Mouse (Mus musculus) adrenal gland, postnatal 4 days (tissue): ENCODE results near the gene Tmcc2. TPM values are rescaled to one million over a fixed set of nuclear protein-coding genes. Genes with fewer than 3 reads are reported as not detected.

Experiments used
- DNase-seq, 2 experiments: peaks; one replicate each; pipeline ENCODE4 v3.0.0; 2021 to 2022; ENCODE audit warnings: low spot score in 2 of 2, mixed read lengths in 2 of 2
- total RNA-seq, 2 experiments: library from RNA; stranded (reverse); gene quantifications; 2 replicates each; pipeline ENCODE4 v1.2.3; 2021

The Tmcc2 gene
- total RNA-seq, 2 experiments from 2014 or later, result 32.8 to 50.6 TPM

DNA sequence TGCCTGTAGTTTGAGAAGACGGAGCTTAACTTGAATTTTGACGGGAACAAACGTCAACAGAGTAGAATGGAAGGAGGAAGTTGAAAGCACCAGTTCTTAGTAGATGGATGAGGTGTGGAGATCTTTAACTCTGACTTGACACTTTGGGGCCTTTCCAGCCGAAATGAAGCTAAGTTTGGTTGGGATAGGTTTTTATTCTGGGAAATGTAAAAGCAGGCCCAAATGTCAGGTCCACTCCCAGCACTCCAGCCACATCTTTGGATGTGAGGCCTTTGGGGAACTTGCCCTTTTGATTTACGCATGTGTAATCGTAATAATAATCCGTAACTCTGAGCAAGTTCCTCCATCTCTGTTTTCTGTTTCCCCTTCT is 74.5 kb downstream of the Tmcc2 start:
- DNase-seq, result no peak

DNA sequence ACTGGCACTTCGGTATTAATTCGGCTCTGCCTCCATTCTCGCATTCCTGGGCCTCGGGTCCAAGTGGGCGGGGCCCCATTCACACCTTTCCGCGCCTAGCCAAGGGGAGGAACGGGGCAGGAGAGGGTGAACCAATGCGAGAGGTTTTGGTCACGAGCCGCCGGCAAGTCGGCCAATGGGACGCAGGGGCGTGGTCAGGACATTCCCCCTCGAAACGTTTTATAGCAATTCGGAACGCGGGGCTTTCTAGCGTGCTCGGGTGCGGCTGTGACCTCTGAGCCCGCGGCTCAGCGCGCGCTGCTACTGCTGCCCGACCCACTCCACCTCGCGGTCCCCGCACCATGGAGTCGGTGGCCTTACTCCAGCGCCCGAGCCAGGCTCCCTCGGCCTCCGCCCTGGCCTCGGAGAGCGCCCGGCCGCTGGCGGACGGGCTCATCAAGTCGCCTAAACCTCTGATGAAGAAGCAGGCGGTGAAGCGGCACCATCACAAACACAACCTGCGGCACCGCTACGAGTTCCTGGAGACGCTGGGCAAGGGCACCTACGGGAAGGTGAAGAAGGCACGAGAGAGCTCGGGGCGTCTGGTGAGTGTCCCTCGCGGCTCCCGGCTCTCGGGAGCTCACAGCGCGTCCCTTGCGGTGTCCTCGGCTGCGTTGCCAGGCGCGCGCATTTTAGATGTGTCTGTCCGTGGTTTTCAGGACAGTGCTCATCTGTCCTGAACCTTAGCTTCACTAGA is 75.0 kb downstream of the Tmcc2 start, which contains the start of gene Nuak2:
Nuak2 (plus strand) TSS at position 238 of the 736 bp plus-strand sequence.
- peak; percentile 56 to 68 for DNase-seq

DNA sequence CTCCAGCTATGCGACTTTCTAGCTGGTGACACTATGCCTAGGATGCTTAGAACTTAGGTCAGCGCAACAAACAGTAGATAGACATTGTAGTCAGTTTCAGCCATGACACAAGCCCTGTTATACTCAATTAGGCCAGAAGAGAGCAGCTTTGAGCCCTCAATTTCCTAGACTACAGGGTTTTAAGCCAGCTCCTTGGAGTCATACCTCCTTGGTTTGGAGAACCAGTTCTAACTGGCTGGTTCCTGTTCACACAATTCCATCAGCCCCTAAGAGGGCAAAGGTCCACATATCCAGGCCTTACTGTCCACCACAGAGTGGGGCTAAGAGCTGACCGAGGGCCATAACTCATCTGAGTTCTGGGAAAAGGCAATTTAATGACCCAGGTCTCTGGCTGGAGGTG is 78.4 kb downstream of the Tmcc2 start:
- DNase-seq, result no peak

DNA sequence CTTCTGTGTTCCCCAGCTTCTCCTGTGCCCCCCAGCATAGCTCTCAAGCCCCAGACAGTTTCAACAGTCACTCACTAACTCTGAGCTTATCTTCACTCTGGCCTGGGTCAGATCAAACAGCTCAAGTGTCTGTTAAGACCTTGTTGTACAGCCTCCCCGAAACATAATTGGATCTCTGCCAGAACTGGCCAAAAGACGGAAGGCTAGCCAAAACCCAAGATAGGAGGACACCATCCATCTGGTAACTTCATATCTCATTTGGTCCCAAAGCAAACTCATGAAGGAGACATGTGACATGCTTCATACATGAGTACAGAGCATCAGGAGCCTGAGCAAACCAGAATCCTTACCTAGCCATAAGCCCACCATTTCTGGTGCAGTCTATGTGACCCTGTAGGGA is 79.0 kb downstream of the Tmcc2 start:
- no peak for DNase-seq

DNA sequence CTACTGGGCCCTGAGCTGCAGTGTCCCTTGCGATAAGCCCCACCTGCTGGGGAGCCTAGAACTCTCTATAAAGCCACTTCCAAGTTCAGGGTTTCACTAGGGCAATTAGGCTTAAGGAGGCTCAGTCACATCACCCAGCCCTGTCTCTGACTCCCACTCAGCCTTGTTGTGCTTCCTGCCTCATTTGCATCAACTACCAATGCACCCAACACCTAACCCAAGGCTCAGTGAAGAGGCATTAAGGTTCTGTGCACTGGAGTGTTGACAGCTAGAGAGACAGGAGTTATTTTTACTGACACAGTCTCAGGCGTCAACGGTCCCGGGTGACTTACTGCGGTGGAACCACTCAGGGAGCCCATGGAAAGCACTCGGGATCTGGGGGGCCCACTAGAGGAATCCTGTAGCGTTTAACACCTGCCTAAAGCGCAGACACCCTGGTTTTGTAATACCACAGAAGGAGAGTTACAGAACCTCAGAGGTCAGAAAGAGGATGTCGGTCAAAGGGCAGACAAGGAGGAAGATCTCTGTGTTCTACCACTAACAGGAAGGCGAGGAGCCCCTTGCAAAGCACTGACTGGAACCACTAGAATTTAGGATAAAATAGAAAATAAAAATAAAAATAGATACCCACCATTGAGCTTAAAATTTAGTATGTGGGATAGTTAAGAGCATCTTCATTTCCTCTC is 79.8 kb downstream of the Tmcc2 start:
- DNase-seq, result no peak

DNA sequence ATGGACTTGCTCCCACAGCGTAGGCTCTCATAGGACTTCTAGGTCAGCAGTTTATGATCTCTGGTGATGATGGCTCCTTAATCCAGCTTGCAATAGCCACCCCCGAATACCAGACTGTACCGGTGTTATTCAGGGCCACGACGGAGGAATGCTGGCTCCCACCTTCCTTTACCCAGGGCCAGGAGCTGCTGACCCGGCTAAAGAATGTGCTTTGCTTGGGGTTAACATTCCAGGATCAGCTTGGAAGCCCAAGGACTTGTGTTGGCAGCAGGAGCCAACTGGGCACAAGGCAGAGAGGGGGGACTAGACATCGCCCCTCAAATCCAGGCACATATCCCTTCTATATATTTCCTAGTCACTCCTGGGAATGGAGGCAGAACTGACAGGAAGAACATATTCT is 80.3 kb downstream of the Tmcc2 start:
- no peak for DNase-seq

DNA sequence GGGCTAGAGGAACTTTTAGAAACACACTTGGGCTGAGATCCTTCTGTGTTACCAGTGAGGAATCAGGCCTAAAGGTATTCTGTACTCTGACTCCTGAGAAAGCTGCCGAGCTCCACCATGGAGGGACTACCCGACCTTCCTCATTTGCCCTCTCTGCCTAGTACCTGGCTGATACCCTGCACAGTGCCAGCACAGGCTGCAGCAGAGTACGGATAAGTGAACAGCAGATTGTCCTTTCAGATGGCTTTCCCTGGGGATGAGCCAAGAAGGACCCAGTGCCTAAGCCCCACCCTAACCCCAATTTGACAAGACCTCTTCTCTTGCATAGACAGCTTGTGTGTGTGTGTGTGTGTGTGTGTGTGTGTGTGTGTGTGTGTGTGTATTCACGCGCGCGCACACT is 82.4 kb downstream of the Tmcc2 start:
- no peak for DNase-seq

DNA sequence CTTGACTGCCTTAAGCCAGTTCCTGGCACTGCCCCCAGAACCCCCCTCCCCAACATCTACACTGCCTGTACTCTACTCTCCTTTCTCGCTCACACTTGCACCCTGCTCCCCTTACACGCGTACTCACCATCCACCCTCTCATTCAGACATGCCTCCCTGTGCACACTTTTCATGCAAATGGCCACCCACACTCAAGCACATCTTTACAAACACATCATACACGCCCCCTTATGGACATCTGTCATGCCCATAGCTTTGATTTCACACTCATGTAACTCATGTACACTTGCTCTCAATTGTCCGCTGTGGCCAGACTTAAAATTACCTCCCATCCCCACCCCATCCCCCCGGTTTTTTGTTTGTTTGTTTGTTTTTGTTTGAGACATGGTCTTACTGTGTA is 83.1 kb downstream of the Tmcc2 start:
- no peak for DNase-seq

DNA sequence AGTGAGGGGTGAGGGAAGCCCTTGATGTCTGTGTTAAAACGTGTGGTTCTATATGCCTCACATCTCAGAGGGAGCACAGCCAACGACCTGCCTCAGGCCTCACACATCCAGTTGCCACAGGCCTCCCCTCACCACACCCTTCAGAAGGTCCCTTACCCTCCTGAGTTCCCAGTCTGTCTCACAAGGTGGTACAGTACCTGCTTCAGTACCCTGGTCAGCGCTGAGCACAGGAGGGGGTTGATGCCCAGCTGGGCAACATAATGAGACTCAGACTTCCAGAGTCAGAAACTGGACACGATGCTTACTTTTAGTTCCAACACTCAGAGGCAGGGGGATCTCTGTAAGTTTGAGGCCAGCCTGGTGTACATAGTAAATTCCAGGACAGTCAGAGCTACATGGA is 84.3 kb downstream of the Tmcc2 start:
- DNase-seq, result no peak

Other genes starting within 250 kb of the Tmcc2 start
- gene Lemd1, start 199.8 kb downstream of the Tmcc2 start, total RNA-seq, result under 1 TPM; 0.17 to 0.67 TPM
- gene AC124108.1, start 199.8 kb downstream of the Tmcc2 start, total RNA-seq, result under 1 TPM; 0.17 to 0.25 TPM
- not detected for gene Gm10188, start 161.5 kb downstream of the Tmcc2 start, total RNA-seq
- 100 to 1,000 TPM; 100 to 109 TPM for gene Klhdc8a, start 92.7 kb downstream of the Tmcc2 start, total RNA-seq
- 1 to 10 TPM; 3.3 to 7.4 TPM for gene Nuak2, start 75.2 kb downstream of the Tmcc2 start, total RNA-seq
- gene Dstyk, start 26.3 kb upstream of the Tmcc2 start, total RNA-seq, result 10 to 100 TPM; 28.3 to 29.0 TPM
- gene Rbbp5, start 86.1 kb upstream of the Tmcc2 start, total RNA-seq, result 10 to 100 TPM; 33.6 to 39.9 TPM
- 1 to 10 TPM; 5.2 to 5.4 TPM for gene Tmem81, start 114.9 kb upstream of the Tmcc2 start, total RNA-seq
- 1 to 10 TPM; 1.2 to 2.0 TPM for gene Cntn2, start 152.0 kb upstream of the Tmcc2 start, total RNA-seq